Mouse (Mus musculus) left cerebral cortex, adult 11 months (tissue): ENCODE results near the gene Pptc7.

Source experiments
- DNase-seq: peaks from one replicate; pipeline ENCODE4 v3.0.0; 2022; ENCODE audit warnings: low spot score

Pptc7 gene

GRCm38 (mm10) chr5:122284183-122285028, at the start of gene Pptc7:
TSS of gene Pptc7 (plus strand) at chr5:122284365.
- DNase-seq, result peak; percentile 82

GRCm38 (mm10) chr5:122235196-122235836, 48.8 kb upstream of the Pptc7 start:
- DNase-seq, result no peak

GRCm38 (mm10) chr5:122237200-122237599, 47.0 kb upstream of the Pptc7 start:
- no peak for DNase-seq

GRCm38 (mm10) chr5:122239618-122240017, 44.5 kb upstream of the Pptc7 start:
- DNase-seq, result no peak

- DNase-seq, result no peak
Observed at GRCm38 (mm10) chr5:122240521-122240920, 43.6 kb upstream of the Pptc7 start.

- DNase-seq, result no peak
Observed at GRCm38 (mm10) chr5:122240989-122241388, 43.2 kb upstream of the Pptc7 start.

- DNase-seq, result no peak
Observed at GRCm38 (mm10) chr5:122242521-122243123, 41.5 kb upstream of the Pptc7 start.

GRCm38 (mm10) chr5:122243781-122244523, 40.2 kb upstream of the Pptc7 start:
- peak; percentile 58 for DNase-seq

- DNase-seq, result no peak
Observed at GRCm38 (mm10) chr5:122245186-122245585, 39.0 kb upstream of the Pptc7 start.

- DNase-seq, result no peak
Observed at GRCm38 (mm10) chr5:122246547-122247167, 37.5 kb upstream of the Pptc7 start.

- peak; percentile 63 for DNase-seq
Observed at GRCm38 (mm10) chr5:122247529-122247928, 36.6 kb upstream of the Pptc7 start.

GRCm38 (mm10) chr5:122247934-122248333, 36.2 kb upstream of the Pptc7 start:
- no peak for DNase-seq

- no peak for DNase-seq
Observed at GRCm38 (mm10) chr5:122249281-122249680, 34.9 kb upstream of the Pptc7 start.

- DNase-seq, result no peak
Observed at GRCm38 (mm10) chr5:122251895-122252606, 32.1 kb upstream of the Pptc7 start.

- DNase-seq, result no peak
Observed at GRCm38 (mm10) chr5:122258027-122258741, 26.0 kb upstream of the Pptc7 start.

- DNase-seq, result no peak
Observed at GRCm38 (mm10) chr5:122262104-122262503, 22.1 kb upstream of the Pptc7 start.

- DNase-seq, result peak; percentile 73
Observed at GRCm38 (mm10) chr5:122263933-122264905, 19.9 kb upstream of the Pptc7 start, which contains the start of gene Tctn1. TSS of gene Tctn1 (minus strand) at chr5:122264460.

- no peak for DNase-seq
Observed at GRCm38 (mm10) chr5:122265187-122265586, 19.0 kb upstream of the Pptc7 start.

- DNase-seq, result no peak
Observed at GRCm38 (mm10) chr5:122265942-122266341, 18.2 kb upstream of the Pptc7 start.
